Mouse (Mus musculus) left cerebral cortex, adult 11 months (tissue): ENCODE results near the gene Mcm5.

ENCODE experiments used
- DNase-seq: peaks from one replicate; pipeline ENCODE4 v3.0.0; 2022; ENCODE audit warnings: low spot score

The Mcm5 gene

GRCm38 (mm10) chr8:75172009-75172685 is 62.8 kb downstream of the Mcm5 start:
- DNase-seq = no peak
